ENCODE assay signal across 13 mouse cellular contexts in genomic region chr14:73347302-73347701, GRCm38 (mm10). TPM values are rescaled to one million over a fixed set of nuclear protein-coding genes. Genes with fewer than 3 reads are reported as not detected.
DNase-seq lines count a peak whose midpoint lies in the region; ATAC-seq and TF ChIP-seq lines count a peak whose summit lies in the region.
"Had no signal": no experiment of that assay in that cellular context is flagged by ENCODE, and none has a peak within 500 bp of the region (broad histone marks: within the 10 kb centered on the region; RNA-seq: fewer than 3 reads in every experiment).

No protein-coding gene starts in this region.

- H3K27me3 ChIP-seq in heart, embryonic 11.5 days (ENCODE audit: control insufficient read depth, insufficient read depth, low read length) = no peaks in the 10 kb centered on the region
- H3K27me3 ChIP-seq in small intestine, adult 2 months (ENCODE audit: control insufficient read depth, insufficient read depth, low read length) = no peaks in the 10 kb centered on the region
- H3K27me3 ChIP-seq: hindbrain, embryonic 15.5 days; neural tube, embryonic 13.5 days; stomach, embryonic 15.5 days had no signal

- H3K4me3 ChIP-seq in heart, embryonic 11.5 days (ENCODE audit: low read depth, low read length) = no peak overlapping the region
- no peak overlapping the region for H3K4me3 ChIP-seq in small intestine, adult 2 months (ENCODE audit: low read depth, low read length)
- H3K4me3 ChIP-seq: hindbrain, embryonic 15.5 days; layer of hippocampus, adult 2 months; midbrain, embryonic 10.5 days; neural tube, embryonic 13.5 days; stomach, embryonic 15.5 days had no signal

- DNase-seq in heart, adult 11 months = peak; percentile 94
- peak; percentile 14 for DNase-seq in lung, postnatal 10 days
- no peak for DNase-seq in lung, postnatal 14 days
- peak; percentile 33 for DNase-seq in kidney, postnatal 14 days
- DNase-seq in natural killer cell, adult 2 months (ENCODE audit: low spot score in 2 of 2) = no peak
- DNase-seq in layer of hippocampus, postnatal 25 days (ENCODE audit: extremely low spot score in 1 of 2, low spot score in 1 of 2) = no peak

- no peaks in the 10 kb centered on the region for H3K9me3 ChIP-seq in heart, embryonic 11.5 days (replicated peaks; ENCODE audit: control insufficient read depth, low read length)
- H3K9me3 ChIP-seq: hindbrain, embryonic 15.5 days; midbrain, embryonic 10.5 days; neural tube, embryonic 13.5 days; stomach, embryonic 15.5 days had no signal

- no peak for ATAC-seq in heart, embryonic 11.5 days (replicated peaks; ENCODE audit: insufficient number of reproducible peaks, low FRiP score, low TSS enrichment)

- no peak overlapping the region for H3K27ac ChIP-seq in heart, embryonic 11.5 days (ENCODE audit: low read depth, low read length)
- 0 out of 2 replicates have a peak overlapping the region, but pooled peaks have one; percentile 49 for H3K27ac ChIP-seq in small intestine, adult 2 months (ENCODE audit: insufficient read depth, low read depth, low read length)
- H3K27ac ChIP-seq: hindbrain, embryonic 15.5 days; layer of hippocampus, adult 2 months; midbrain, embryonic 10.5 days; neural tube, embryonic 13.5 days had no signal

- no peak overlapping the region for H3K4me2 ChIP-seq in heart, embryonic 11.5 days
- H3K4me2 ChIP-seq: hindbrain, embryonic 15.5 days; neural tube, embryonic 13.5 days; stomach, embryonic 15.5 days had no signal

- no peak for TF ChIP-seq CTCF in small intestine, adult 2 months (IDR thresholded peaks at IDR 0.05; ENCODE audit: extremely low read depth, insufficient read length, insufficient replicate concordance, low read depth, low read length)

- TF ChIP-seq POLR2A in small intestine, adult 2 months (IDR thresholded peaks at IDR 0.05; ENCODE audit: low read depth, low read length) = no peak

- H3K9ac ChIP-seq in heart, embryonic 11.5 days (ENCODE audit: low read depth, low read length) = no peak overlapping the region
- H3K9ac ChIP-seq: hindbrain, embryonic 15.5 days; neural tube, embryonic 13.5 days; stomach, embryonic 15.5 days had no signal

- peaks cover 6% of the 10 kb centered on the region; the same call in 1 of the 2 replicates for H3K4me1 ChIP-seq in heart, embryonic 11.5 days (ENCODE audit: control insufficient read depth, insufficient read depth, low read length)
- peaks cover 2% of the 10 kb centered on the region; the same call in 1 of the 2 replicates for H3K4me1 ChIP-seq in small intestine, adult 2 months (ENCODE audit: control insufficient read depth, insufficient read depth, insufficient read length, low read length)
- H3K4me1 ChIP-seq: hindbrain, embryonic 15.5 days; neural tube, embryonic 13.5 days; stomach, embryonic 15.5 days had no signal

- WGBS in heart, embryonic 11.5 days (ENCODE audit: insufficient replicate concordance) = 38% methylated on average over 9 of the region's 9 CpGs
- 77% methylated on average over 9 of the region's 9 CpGs for WGBS in small intestine, adult 2 months

- H3K36me3 ChIP-seq in heart, embryonic 11.5 days (ENCODE audit: control insufficient read depth, insufficient read depth, low read length) = no peaks in the 10 kb centered on the region
- peaks cover 2% of the 10 kb centered on the region; the same call in 1 of the 2 replicates for H3K36me3 ChIP-seq in small intestine, adult 2 months (ENCODE audit: control insufficient read depth, insufficient read depth, low read length)
- H3K36me3 ChIP-seq: hindbrain, embryonic 15.5 days; midbrain, embryonic 10.5 days; neural tube, embryonic 13.5 days; stomach, embryonic 15.5 days had no signal

RNA-seq across cellular contexts. Expression of gene Rb1, which starts 21.7 kb away (rescaled TPM):
- polyA plus RNA-seq in heart, embryonic 11.5 days (2014; fragmentation: Nextera tagmentation; extraction: Ambion mirVana) = 15.6 and 18.1 TPM in 2 replicates
- polyA plus RNA-seq in small intestine, adult 2 months (2012; rRNA removed) = 1.0 and 2.9 TPM in 2 replicates
- total RNA-seq in layer of hippocampus, postnatal 25 days (2021) = 10 to 100 TPM; 32.7 to 43.8 TPM

RNA-seq across cellular contexts. Expression of gene Itm2b, which starts 37.8 kb away (rescaled TPM):
- polyA plus RNA-seq in heart, embryonic 11.5 days (2014; fragmentation: Nextera tagmentation; extraction: Ambion mirVana) = 513 and 567 TPM in 2 replicates
- 515 and 990 TPM in 2 replicates for polyA plus RNA-seq in small intestine, adult 2 months (2012; rRNA removed)
- 1,000 to 10,000 TPM; 1,010 to 1,023 TPM for total RNA-seq in layer of hippocampus, postnatal 25 days (2021)

Comparison
In these comparisons a context has a peak if more than half of its experiments do, and no peak if none do; other contexts are left out.
1. DNase-seq: peak in heart, adult 11 months (single experiment), lung, postnatal 10 days (single experiment) and kidney, postnatal 14 days (single experiment); none in lung, postnatal 14 days (single experiment), natural killer cell, adult 2 months (0 of 2) and layer of hippocampus, postnatal 25 days (0 of 2).